Mouse (Mus musculus) urinary bladder, adult 18-20 months (tissue): ENCODE measurements around the gene Ptpn21.
A peak's percentile ranks its signal among the peaks of the same experiment; 100 is the strongest.

Experiments used
- DNase-seq, 2 experiments: peaks; one replicate each; pipeline ENCODE4 v3.0.0; 2022; ENCODE audit warnings: low spot score in 2 of 2, mixed read lengths in 2 of 2

Ptpn21 gene

DNA sequence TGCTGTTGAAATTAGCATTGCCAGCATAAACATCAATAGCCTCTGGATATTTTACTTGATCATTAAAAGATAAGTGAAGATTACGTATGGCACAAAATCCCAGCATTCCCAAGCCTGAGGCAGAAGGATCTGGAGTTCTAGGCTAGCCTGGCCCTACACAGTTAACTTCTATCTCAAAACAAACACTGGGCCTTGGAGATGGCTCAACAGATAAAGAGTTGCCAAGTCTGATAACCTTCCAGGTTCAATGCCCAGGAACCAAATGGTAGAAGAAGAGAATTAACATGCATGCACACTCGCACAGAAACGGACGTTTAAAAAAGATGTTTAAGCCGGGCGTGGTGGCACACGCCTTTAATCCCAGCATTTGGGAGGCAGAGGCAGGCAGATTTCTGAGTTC lies 13.0 kb downstream of the Ptpn21 start:
- DNase-seq = no peak

DNA sequence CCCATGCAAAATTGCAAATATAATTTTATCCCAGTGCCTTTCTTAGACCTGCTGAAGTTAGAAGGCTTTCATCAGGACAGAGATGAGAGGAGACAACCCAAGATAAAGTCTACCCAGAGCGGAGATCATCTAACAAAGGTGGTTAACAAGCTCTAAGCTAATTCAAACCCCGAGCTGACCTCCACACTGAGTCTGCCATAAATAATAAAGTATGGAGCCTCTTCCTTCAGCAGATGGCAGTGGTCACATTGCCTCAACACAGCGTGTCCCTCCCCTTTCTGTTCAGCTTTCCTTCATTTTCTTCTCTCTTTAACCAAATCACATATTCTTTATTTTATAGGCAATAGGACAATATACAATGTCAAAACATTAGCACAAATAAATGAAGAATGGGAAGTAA lies 16.2 kb downstream of the Ptpn21 start:
- DNase-seq = no peak

DNA sequence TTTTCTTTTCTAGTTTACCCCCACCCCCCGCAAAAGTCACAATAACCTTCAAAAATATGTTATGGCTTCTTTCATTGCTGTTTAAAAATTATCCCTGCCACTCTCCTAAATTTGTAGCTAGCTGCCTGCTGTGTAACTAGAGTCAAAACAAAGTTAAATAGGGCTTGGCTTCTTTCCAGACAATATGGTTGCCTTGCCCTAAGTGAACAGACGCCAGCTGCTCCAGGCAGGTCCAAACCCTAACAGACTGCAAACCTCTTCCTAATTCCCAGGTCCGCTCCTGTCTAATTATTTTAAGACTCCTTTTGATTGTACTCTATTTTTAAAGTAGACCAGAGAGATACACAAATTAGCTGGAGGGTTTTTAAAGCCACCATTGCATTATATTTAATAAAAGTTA lies 16.6 kb downstream of the Ptpn21 start:
- DNase-seq = no peak

DNA sequence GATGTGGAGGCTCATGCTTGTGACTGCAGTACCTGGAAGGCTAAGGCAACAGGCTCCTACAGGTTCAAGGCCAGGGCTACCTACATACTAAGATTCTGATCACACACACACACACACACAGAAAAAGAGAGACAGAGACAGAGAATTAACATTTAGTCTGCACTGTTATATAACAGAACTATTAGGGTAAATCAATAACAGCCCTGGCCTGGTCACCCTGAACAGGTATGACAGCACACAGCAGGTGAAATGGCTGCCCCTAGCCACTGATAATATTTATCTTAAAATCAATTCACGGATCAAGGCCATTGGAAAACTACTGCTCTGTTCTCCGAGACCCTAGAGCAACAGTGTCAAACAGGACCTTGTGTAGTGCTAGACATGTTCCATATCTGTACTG lies 21.1 kb downstream of the Ptpn21 start:
- DNase-seq = no peak

DNA sequence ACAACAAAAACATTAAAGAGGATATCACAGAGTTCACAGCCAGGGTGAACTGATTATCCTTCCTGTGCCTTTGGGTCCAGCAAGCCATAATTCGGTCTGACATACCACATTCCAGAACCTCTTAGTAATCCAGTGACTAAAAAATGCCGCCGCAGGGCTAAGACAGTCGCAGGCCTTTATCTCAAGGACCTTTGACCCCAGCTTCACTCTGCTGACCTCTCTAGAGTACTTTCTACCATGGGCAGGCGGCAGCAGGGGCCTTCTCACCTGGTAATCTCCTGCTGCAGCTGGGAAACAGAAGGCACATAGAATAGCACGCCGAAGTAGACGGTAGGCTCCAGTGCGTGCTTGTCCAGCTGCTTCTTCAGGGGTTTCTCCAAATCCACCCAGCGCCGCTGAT lies 22.4 kb downstream of the Ptpn21 start:
- no peak for DNase-seq

DNA sequence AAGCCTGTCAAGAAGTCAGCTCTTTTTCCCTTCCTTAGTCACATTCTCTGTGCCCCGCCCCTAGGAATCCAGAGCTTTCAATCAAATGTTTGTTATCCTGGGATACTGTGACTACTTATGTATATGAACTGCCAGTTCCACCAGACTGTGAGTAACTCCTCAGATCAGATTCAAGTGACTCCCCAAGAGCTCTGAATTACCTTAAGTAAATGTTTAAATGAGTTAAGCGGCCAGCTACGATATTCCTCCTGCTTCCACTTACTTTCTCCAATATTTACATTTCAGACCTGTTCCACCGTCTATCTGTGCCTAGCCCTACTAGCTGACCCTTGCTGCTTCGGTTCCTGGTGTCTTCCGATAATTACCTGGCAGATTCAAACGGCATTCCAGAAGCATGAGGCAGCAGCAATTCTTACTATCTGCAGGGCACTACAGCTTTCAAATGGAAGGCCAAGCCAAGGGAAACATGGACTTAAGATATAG lies 23.5 kb downstream of the Ptpn21 start:
- DNase-seq = peak in 1 of 2 experiments; percentile 16

DNA sequence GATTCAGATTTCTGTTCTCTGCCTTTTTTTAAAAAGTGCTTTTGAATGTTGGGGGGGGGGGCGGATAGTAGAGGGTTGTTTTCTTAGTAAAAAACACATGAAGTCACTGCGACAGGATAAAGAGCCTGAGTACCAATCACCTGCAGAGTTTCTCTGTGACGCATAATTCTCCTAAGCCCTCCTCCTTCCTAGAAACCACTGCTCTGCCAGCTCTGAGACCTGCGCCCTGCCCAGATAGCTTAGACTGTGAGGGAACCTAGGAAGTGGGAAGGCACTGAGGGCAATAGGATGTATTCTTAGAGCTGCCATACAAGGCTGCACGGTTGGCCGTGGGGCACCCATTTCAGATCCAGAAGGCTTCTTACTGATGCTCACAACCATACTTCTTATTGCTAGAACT lies 24.4 kb downstream of the Ptpn21 start:
- no peak for DNase-seq

DNA sequence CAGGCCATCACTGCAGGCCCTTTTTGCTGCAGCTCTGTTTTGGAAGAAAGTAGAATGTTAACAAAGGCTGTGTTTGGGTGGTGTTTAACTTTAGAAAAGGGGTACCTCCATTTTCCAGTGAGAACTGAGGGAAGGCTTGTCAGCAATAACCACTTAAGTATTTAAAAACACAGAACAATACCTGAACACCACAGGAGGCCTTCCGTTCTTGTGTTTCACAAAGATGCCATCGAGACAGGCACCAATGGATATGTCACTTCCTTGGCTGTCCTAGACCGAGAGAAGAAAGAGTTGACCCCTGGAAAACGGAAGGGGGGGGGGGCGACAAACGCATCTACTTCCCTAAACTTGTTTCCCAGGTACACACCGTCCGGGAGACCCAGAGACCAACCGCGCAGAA lies 33.2 kb downstream of the Ptpn21 start:
- DNase-seq = no peak

DNA sequence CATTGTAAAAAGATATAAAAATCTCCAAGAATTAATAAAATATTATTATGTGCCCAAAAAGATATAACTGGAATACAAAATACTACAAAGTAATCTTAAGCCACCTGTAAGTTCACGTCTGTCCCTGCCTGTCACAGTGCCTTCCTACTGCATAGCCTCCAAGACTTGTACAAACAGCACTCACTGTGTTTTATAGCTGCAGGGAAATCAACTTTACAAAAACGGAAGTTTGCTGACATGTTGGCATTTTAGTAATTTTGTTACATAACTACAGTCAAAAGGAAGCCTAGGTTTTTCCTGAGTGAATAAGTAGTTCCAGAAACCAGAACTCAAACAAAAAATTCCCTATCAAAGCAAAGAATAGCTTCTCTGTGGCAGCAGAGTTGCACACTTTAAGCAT lies 33.7 kb downstream of the Ptpn21 start:
- no peak for DNase-seq

DNA sequence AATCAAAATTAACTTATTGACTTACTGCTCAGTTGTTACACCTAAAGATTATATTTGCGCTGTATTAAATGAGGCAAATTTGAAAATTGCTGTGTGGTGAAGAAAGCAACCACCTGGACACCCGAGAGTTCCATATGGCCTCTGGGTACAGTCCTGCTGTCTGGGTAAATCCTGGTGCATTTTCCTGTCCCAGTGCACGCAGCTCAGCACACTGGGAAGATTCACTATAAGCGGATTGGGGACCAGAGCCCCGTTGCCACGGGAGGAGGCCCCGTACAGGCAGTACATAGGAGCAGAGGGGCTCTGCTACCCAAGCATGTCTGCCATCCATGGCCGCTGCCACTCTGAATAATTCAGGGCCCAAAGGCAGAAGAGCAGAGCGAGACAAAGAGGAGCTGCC lies 35.6 kb downstream of the Ptpn21 start:
- no peak for DNase-seq

DNA sequence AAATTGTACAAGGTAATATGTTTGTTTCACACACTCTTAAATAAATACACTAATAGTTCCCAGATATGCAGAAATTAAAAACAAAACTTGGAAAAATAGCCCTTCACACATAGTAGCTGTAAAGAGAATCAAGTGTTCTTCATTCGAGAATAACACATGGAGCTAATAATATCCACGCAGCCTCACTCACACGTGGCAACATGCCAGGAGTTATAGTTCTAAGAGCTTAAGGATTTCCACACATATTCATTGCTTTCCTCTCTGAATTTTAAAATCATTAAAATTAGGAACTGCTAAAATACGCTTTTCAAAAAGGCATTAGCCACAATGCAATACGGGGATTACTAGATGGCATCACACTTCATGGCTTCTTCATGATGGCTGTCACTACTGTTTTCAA lies 40.0 kb downstream of the Ptpn21 start:
- no peak for DNase-seq

DNA sequence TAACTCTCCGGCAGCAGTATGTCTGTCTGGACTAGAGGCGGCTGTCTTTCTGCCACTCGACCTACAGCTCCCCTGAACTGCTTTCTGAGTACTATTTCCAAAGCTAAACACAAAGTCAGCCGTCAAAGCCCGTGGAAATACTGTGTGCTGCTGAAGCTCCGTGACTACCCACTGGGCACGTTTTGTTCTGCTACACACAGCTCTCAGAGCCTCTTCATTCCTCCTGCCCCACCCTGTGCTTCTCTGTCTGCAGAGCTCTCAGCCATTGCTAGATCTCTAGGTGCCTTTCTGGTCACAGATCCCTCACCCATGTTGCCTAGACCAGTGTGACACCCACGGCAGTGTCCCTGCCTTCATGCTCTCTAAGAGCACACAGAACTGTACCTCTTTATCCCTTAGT lies 47.0 kb downstream of the Ptpn21 start:
- DNase-seq = no peak

DNA sequence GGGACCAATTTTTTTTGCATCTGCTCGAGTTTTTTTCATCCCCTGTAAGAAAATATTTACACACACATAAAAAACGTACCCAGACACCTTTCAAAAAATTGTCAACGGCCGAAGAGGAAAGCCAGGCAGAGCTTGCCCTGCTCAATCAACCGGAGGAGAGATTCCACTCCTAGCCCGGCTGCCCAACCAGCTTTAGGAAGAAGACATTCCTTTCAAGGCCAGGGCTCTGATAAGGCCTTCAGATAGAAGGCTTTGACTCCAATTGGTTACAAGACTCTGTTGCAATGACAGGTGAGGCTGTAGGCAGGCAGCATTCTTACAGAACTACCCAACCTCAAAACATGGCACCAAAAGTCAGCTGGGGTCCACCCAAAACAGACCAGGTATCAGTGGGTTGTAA lies 53.6 kb downstream of the Ptpn21 start:
- DNase-seq = no peak

DNA sequence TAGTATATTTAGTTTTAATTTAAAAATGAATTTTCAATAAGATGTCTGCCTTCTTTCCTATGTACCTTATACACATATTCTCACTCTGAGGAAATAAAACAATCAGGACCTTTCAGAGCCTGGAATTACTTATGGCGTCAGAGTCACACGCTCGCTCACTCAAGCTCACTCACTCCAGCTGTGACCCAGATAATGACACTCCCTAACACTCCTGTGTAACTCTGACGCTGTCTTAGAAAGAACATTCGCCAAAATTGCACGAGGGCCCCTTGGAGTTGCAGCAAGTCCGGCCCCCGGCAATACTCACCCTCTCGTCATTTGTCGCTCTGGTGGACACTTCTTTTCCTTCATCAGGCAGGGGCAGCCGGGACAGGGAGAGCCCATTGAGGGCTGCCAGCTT lies 54.0 kb downstream of the Ptpn21 start:
- no peak for DNase-seq

DNA sequence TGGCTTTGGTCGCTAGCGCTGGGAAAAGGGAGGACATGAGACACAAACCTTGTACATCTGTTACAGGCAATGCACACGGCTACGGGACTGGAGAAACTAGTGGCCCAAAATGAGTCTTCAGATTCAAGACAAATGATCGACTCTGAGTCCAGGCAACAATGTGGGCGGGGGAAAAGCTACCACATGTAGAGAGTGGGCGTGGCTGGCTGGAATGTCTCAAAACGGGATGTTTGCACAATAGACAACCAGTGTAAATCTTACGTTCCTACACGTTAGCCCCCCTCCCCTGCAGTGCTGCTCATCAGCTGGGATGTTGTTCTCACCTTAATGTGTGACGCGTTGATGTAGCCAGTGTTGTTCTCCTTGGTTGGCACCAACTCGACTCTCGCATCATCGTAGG lies 55.0 kb downstream of the Ptpn21 start:
- no peak for DNase-seq

DNA sequence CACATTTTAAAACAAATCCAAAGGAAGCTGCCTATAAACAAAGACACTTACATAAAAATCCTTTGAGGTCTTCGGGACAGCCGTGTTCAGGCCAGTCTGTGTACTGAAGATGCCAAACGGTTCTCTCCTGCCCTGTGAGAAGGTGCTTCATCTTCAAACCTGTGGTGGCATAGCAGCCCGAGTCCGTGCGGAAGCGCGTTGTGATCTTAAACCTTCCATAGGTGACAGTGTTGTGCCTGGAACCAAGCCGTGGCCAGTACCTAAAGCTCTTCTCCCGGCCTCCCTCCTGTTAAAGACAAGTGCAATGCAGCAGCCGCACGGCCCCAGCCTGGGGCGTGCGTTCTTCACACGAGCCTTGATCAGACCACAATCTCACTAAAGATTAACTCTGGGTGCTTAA lies 57.3 kb downstream of the Ptpn21 start:
- no peak for DNase-seq

DNA sequence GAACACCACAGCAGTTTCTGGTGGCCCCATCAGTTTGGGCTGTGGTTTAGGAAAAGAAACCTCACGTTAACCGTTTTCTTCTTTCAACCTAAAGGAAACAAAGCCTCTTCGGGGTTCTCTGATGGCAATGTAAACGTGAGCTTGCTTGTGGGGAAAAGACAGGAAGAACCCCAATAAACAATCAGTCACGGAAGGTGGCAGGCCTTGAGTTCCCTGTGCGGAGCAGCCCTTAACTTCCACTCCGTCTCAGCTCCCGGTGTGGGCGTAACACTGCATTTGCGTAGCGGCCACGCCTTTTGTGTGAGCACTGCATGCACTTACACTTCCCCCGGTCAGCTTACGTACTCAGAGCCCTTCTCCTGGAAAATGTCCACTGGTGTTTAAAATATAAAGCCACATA lies 59.9 kb downstream of the Ptpn21 start:
- no peak for DNase-seq

DNA sequence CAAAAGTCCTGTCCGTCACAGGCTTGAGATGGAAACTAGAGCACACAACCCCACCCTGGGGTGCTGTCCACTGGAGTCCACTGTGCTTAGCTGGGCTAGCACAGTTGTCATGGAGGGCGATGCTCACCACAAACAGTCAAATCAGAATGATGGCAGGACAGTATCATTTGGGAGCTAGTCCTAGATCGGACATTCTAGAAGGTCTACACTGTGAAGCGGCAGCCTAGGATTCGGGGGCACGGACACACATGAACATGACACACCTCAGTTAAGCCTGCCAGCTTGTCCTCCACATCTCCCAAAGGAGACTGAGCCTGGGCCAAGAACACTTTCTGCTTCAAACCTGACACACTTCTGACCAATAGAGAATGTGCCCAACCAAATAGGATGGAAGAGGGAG lies 60.3 kb downstream of the Ptpn21 start:
- DNase-seq = no peak

DNA sequence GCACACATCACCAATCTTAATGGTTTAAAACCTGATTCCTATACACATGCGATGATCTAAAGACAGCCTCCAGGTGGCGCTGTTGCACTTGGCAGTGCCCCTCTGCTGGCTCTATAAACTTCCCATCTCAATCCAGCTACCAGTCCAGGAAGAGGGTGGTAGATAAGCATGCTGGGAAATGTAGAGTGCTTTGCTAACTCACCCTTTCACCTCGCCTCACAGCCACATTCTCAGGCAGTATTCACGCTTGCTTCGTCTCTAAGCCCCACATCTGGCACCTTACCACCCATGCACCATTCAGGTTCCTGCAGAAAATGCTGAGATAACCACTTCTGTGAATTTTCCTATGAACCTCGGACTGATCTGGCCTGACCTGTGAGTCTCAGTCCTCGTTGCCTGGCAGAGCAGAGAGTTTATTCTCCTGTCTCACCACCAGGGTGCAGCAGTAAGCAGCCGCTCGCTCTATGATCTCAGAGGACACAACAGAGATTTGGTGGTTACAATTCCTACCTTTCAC lies 62.5 kb downstream of the Ptpn21 start:
- peak; percentile 61 to 63 for DNase-seq

DNA sequence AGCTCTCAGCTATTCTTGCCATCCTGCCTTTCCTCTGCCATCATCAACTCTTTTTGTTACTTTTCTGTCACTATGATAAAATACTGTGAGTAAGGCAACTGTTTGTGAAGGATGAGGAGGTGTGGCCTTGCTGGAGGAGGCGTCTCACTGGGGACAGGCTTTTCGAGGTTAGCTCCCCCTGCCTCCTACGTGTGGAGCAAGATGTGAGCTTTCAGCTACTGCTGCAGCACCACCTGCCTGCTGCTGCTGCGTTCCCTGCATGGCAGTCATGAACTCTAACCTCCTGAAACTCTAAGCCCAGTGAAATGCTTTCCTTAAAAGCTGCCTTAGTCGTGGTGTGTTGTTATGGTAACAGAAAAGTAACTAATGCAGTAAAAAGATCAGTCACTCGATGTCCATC lies 63.3 kb downstream of the Ptpn21 start:
- DNase-seq = no peak

DNA sequence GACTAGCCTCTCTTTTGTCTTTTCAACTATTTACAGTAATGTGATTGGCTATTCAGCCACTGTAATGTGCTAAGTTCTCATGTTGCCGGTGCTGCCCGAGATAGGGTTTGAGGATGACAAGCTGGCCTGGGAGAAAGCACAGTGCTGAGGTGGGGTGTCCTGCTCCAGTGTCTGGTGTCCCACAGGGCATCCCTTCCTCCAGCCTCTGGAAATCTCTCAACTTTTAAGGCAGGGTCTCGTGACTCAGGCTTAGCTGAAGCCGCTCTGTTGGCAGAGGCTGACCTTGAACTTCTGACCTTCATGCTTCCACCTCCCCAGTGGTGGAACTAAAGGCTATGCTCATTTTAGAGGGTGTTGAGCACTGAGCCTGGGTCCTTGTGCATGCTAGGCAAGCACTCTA lies 66.8 kb downstream of the Ptpn21 start:
- no peak for DNase-seq

DNA sequence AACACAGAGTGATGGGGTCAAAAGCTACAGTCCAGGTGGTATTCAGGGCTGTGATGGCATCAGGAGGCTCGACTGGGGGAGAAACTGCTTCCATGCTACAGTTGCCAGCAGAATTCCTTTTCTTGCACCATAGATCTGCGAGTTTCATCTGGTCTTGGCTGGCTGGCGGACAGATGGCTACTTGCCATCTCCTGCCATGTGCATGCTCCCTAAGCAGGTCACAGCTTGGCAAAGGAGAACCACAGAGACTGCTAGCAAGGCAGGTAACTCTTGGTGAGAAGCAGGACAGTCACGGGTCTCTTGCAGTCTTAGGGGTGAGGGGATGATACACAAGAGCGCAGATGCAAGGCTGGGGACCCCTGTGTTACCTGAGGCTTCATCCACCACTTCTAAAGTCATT lies 67.3 kb downstream of the Ptpn21 start:
- DNase-seq = no peak

DNA sequence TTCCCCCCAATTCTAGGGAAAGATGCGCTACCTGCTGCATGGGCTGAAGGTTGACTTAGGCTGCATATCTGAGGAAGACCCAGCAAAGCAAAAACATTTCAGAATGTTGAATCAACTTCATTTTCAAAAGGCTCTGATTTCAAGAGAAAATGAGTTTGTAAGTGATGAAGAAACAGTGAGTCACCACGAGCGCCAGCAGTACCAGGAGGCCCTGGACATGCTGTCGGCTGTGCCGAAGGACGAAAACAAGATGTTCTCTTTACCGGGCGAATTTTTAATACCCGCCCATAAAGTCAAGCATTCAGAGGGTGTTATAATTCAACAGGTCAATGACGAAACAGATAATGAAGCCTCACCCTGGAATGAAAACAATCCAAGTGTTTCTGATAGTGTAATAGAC lies 68.1 kb downstream of the Ptpn21 start:
- no peak for DNase-seq

DNA sequence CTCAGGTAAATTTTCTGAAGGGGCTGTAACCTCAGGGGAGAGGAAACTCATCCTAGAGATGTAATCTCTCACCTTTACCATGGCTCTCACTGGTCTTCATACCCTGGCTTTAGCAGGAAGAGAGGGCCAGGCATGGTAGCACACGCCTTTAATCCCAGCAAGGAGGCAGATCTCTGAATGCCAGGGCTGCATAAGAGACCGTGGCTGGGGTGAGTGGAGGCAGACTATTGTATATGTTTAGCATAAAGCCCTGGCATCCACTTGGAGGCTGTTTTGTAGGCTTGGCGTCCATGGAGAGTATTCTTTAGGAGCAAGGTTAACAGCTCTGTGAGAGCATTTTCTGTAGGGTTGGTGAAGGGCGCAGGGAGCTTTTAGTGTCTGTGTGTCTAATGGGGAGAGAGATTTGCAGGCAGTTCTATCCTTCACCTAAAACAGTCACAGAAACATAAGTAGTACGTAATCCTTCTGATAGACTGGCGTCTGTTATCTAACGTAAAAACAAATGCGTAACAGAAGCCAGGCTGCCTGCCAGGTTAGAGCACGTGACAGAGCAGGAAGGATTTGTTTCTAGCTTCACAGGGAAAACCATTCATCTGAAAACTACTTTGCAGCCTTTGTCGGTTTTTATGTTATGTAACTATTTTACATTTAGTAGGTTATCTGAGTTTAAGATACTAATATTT lies 68.9 kb downstream of the Ptpn21 start:
- peak in 1 of 2 experiments; percentile 29 for DNase-seq
